Mouse (Mus musculus): ENCODE results near the gene Map2k6. TPM values are rescaled to one million over a fixed set of nuclear protein-coding genes. Genes with fewer than 3 reads are reported as not detected.
A peak's percentile ranks its signal among the peaks of the same experiment; 100 is the strongest.

Map2k6 gene
- polyA plus RNA-seq, 1 experiment from 2014 or later = 22.9 TPM

DNA sequence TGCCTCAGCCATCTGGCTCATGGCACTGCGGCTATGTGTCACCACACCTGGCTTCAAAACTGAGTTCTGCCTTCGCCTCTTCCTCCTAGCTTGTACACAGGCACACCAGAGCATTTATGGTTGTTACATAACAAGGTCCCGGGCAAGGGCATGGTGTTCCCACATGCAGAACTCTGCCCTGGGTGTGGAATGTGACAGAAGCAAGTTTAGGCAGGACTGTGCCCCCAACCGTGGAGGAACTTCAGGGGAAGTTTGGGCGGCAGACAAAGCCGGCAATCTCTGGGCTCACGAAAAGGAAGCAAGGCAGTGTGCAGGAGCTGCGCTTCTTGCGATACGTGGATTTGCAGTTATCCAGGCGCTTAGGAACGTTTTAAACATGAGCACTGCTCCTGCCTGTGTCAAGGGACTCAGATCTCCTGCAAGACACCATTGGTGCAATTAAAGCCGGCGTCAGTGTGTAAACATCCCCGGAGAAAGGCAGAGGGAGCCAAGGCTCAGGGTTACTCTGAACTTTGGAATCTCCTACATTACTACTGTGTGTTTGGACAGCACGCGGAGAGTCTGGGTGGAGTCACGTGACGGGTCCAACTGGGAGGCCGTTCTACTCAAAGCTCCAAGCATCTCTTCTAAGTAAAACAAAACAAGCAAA is 19.1 kb upstream of the Map2k6 start:
- peak; percentile 94 for ATAC-seq (replicated peaks; ENCODE audit: low FRiP score)
- no peaks in the 10 kb centered on the region for H3K27me3 ChIP-seq
- no peaks in the 10 kb centered on the region for H3K9me3 ChIP-seq (replicated peaks)
- peaks cover 12% of the 10 kb centered on the region for H3K4me1 ChIP-seq
- peak overlapping the region; percentile 37 for H3K4me3 ChIP-seq (replicated peaks)
- peak overlapping the region; percentile 72 for H3K27ac ChIP-seq
- peak overlapping the region; percentile 74 for H3K4me2 ChIP-seq
- H3K36me3 ChIP-seq = no peaks in the 10 kb centered on the region
- WGBS = 5% methylated on average over 20 of the region's 20 CpGs
- peak overlapping the region; percentile 27; the same call in 1 of the 2 replicates for H3K9ac ChIP-seq

DNA sequence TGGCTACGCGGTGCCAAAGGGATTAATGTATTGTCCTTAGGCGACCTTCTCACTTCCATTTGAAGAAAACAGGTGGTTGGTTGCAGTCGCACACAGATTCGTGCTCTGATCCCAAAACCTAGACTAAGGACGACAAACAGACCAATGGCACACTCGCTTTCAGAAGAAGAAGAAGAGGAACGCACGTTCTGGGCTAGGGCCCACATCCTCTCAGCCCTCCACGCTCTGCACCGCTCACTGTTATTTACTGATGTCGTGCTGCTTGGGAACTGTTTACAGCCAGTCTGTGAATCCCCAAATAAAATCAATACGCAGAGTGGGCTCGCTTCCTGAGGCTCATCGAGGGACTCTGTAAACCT is 18.6 kb upstream of the Map2k6 start:
- ATAC-seq (replicated peaks; ENCODE audit: low FRiP score) = peak; percentile 46; the same call in 1 of the 2 replicates
- Histone ChIP-seq H3K9me3 (replicated peaks) (no peaks in the 10 kb centered on the region), H3K4me1 (peaks cover 12% of the 10 kb centered on the region), H3K9ac (no peak overlapping the region), H3K4me3 (replicated peaks) (peak overlapping the region; percentile 37), H3K27ac (peak overlapping the region; percentile 72), H3K4me2 (peak overlapping the region; percentile 74), H3K27me3 (no peaks in the 10 kb centered on the region), H3K36me3 (no peaks in the 10 kb centered on the region)
- WGBS = 25% methylated on average over 15 of the region's 15 CpGs

DNA sequence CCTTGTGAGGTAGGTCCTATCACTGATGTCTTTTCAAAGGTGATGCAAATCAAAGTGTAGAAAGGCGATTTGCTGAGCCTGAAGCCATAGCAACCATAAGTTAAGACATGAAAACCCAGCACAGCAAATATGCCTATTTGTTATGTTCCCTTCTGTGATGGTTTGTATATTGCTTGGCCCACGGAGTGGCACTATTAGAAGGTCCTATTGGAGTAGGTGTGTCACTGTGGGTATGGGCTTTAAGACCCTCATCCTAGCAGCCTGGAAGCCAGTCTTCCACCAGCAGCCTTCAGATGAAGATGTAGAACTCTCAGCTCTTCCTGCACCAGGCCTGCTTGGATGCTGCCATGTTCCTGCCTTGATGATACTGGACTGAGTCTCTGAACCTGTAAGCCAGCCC is 13.4 kb upstream of the Map2k6 start:
- Histone ChIP-seq H3K4me2 (no peak overlapping the region), H3K27ac (no peak overlapping the region), H3K9ac (no peak overlapping the region), H3K9me3 (replicated peaks) (no peaks in the 10 kb centered on the region), H3K27me3 (no peaks in the 10 kb centered on the region), H3K36me3 (no peaks in the 10 kb centered on the region), H3K4me1 (peaks cover under 1% of the 10 kb centered on the region), H3K4me3 (replicated peaks) (no peak overlapping the region)
- 82% methylated on average over 2 of the region's 2 CpGs for WGBS
- no peak for ATAC-seq (replicated peaks; ENCODE audit: low FRiP score)

DNA sequence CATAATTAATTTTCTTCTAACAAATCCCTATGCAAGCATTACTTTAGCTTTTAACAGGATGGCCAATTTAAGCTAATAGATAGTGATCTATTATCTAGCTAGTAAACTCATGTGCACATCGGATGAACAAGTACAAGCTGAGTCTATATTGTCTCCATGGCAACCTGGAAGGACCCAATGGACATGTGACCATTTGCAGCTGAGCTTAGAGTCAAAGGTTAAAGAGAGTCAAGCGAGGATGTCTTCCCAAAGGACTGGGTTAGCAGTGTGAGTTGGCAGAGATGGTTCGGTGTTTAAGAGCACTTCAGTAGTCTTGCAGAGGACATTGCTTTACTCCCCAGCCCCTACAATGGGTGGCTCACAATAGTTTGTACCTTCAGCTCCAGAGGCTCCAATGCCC is 6.2 kb upstream of the Map2k6 start:
- H3K4me3 ChIP-seq (replicated peaks) = no peak overlapping the region
- WGBS = 73% methylated on average over 3 of the region's 3 CpGs
- no peaks in the 10 kb centered on the region for H3K36me3 ChIP-seq
- no peak overlapping the region for H3K27ac ChIP-seq
- no peaks in the 10 kb centered on the region for H3K27me3 ChIP-seq
- H3K9ac ChIP-seq = no peak overlapping the region
- no peaks in the 10 kb centered on the region for H3K9me3 ChIP-seq (replicated peaks)
- ATAC-seq (replicated peaks; ENCODE audit: low FRiP score) = no peak
- 0 out of 2 replicates have a peak, but pooled peaks cover 10% of the 10 kb centered on the region for H3K4me1 ChIP-seq
- H3K4me2 ChIP-seq = no peak overlapping the region

DNA sequence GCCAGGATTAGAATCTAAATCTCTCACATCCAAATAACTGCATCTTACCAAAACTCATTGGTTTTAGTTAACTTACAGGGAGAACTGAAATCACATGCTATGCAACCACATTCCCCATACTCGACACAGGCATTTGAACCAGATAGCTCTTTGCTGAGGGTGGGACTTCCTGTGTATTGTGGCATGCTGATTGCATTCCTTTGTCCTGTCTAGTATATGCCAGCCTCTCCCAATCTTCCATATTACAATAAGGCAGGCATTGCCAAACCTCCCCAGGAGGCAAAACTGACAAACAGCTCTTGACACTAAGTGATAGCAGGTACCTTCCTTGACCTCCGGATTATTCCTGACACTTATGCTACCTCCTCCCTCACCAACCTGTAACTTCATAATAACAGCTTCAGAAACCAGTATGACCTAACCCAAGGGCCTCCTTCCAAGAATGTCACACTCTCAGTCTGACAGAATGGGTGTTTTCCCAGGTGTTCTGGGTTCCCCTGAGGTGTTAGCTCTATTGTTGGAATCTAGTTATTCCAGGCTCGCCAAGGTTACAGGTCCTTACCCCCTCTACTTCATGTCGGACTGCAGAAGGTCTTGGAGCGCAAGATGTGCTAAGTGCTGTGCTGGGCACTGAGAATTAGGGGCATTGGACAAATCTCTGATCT is 4.0 kb upstream of the Map2k6 start:
- Histone ChIP-seq H3K36me3 (no peaks in the 10 kb centered on the region), H3K4me1 (peaks cover 13% of the 10 kb centered on the region), H3K4me3 (replicated peaks) (no peak overlapping the region), H3K27ac (no peak overlapping the region), H3K4me2 (no peak overlapping the region), H3K27me3 (no peaks in the 10 kb centered on the region), H3K9ac (no peak overlapping the region), H3K9me3 (replicated peaks) (no peaks in the 10 kb centered on the region)
- WGBS = 82% methylated on average over 5 of the region's 5 CpGs
- no peak for ATAC-seq (replicated peaks; ENCODE audit: low FRiP score)

DNA sequence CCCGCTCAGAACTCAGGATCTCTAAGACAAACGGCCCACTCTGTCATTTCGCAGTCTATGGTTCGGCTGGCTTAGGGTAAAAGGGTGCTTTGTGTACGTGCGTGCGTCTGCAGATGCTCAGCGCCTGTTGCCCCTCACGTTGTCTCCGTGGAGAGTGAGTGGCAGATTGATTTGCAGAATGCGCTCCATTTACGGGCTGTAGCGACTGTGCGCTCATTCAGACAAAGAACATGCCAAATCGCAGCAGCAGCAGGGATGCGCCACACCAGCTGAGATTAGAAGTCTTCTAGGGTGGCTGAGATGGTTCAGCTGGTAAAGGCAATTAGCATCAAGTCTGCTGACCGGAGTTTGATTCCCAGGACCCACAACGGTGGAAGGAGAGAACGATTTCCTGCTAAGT is 2.8 kb upstream of the Map2k6 start:
- no peaks in the 10 kb centered on the region for H3K9me3 ChIP-seq (replicated peaks)
- H3K4me3 ChIP-seq (replicated peaks) = no peak overlapping the region
- 55% methylated on average over 19 of the region's 19 CpGs for WGBS
- H3K27ac ChIP-seq = no peak overlapping the region
- no peaks in the 10 kb centered on the region for H3K36me3 ChIP-seq
- no peak for ATAC-seq (replicated peaks; ENCODE audit: low FRiP score)
- H3K4me2 ChIP-seq = peak overlapping the region; percentile 15; the same call in 1 of the 2 replicates
- peaks cover 21% of the 10 kb centered on the region for H3K4me1 ChIP-seq
- H3K27me3 ChIP-seq = no peaks in the 10 kb centered on the region
- no peak overlapping the region for H3K9ac ChIP-seq

DNA sequence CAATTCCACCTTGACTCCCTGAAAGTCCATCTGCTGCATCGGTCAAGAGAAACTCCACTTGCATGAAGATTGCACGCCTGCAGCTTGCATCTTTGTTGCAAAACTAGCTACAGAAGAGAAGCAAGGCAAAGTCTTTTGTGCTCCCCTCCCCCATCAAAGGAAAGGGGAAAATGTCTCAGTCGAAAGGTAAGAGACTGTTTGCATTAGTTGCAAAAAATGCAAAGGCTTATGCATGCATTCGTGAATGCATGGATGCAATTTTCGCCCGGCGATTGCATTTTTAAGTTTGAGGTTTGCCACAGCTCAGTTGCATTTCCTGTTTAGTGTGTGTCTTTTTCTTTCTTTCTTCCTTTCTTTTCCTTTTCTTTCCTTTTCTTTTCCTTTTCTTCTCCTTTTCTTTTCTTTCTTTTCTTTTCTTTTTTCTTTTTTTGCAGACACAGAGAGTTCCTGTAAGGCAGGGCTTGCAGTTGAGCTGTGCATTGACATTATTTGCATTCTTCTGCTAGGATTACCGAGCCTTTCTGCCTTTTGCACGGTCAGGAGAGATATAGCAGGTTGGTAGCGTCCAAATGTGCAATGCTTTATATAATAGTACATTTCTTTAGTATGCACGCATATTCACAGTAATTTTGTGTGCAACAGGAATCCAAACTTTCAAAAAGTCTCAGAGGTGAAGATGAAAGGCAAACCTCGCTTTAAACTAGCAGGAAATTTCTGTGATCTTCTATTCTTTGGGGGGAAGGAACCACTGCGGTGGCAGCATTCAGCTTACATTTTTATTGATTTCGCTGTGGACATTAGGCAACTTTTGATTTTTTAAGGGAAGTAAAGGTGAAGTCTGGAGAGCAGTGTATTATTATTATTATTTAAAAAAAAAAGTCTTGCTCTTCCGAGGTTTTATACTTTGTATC is 573 bp downstream of the Map2k6 start:
- Histone ChIP-seq H3K9ac (peak overlapping the region; percentile 45), H3K27me3 (no peaks in the 10 kb centered on the region), H3K9me3 (replicated peaks) (no peaks in the 10 kb centered on the region), H3K36me3 (no peaks in the 10 kb centered on the region), H3K4me2 (peak overlapping the region; percentile 71), H3K4me1 (peaks cover 37% of the 10 kb centered on the region), H3K4me3 (replicated peaks) (peak overlapping the region; percentile 65), H3K27ac (peak overlapping the region; percentile 69; the same call in 1 of the 2 replicates)
- 6% methylated on average over 15 of the region's 15 CpGs for WGBS
- peak; percentile 16; the same call in 1 of the 2 replicates for ATAC-seq (replicated peaks; ENCODE audit: low FRiP score)

DNA sequence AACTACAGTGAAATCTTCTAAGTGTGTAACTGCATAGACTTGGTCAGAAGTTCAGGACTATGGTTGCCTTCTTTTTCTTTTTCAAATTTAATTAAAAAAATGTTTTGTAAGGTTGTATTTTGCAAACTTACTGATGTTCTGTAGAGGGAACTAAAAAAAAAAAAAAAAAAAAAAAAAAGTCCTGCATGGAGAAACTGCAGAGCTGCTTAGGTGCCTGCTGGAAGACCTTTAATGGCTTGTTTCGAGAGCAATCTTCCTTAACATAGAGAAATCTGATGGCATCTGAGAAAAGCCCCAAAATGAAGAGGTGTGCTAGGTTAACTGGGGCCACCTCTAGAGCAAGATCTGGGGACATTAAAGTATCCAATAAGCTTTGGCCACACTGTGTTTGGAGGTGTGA is 1.4 kb downstream of the Map2k6 start:
- H3K9me3 ChIP-seq (replicated peaks) = no peaks in the 10 kb centered on the region
- no peak overlapping the region for H3K27ac ChIP-seq
- peak overlapping the region; percentile 65 for H3K4me3 ChIP-seq (replicated peaks)
- ATAC-seq (replicated peaks; ENCODE audit: low FRiP score) = no peak
- H3K27me3 ChIP-seq = no peaks in the 10 kb centered on the region
- peaks cover 39% of the 10 kb centered on the region for H3K4me1 ChIP-seq
- no peaks in the 10 kb centered on the region for H3K36me3 ChIP-seq
- WGBS = 19% methylated on average over 1 of the region's 1 CpGs
- H3K4me2 ChIP-seq = peak overlapping the region; percentile 71
- H3K9ac ChIP-seq = peak overlapping the region; percentile 45

DNA sequence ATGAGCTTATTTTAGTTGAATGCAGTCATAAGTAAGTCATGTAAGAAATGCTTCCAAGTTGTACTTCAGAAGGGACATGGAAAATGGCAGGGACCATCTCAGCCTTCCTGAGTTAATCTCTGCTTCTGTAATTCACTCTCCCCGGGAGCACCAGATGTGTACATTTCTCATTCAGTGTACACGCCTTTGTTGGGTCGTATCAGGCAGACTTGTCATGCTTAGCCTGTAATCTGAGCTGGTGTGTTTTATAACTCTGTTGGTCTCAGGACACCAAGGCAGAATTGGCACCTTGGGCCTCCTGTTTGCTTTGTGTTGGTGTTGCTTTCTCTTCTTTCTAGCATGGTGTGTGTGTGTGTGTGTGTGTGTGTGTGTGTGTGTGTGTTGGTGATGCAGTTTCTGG is 3.7 kb downstream of the Map2k6 start:
- peak overlapping the region; percentile 58; the same call in 1 of the 2 replicates for H3K27ac ChIP-seq
- 21% methylated on average over 3 of the region's 3 CpGs for WGBS
- H3K4me1 ChIP-seq = peaks cover 34% of the 10 kb centered on the region
- no peaks in the 10 kb centered on the region for H3K27me3 ChIP-seq
- H3K9ac ChIP-seq = no peak overlapping the region
- no peaks in the 10 kb centered on the region for H3K36me3 ChIP-seq
- no peak for ATAC-seq (replicated peaks; ENCODE audit: low FRiP score)
- no peaks in the 10 kb centered on the region for H3K9me3 ChIP-seq (replicated peaks)
- no peak overlapping the region for H3K4me3 ChIP-seq (replicated peaks)
- H3K4me2 ChIP-seq = 0 out of 2 replicates have a peak overlapping the region, but pooled peaks have one; percentile 7

DNA sequence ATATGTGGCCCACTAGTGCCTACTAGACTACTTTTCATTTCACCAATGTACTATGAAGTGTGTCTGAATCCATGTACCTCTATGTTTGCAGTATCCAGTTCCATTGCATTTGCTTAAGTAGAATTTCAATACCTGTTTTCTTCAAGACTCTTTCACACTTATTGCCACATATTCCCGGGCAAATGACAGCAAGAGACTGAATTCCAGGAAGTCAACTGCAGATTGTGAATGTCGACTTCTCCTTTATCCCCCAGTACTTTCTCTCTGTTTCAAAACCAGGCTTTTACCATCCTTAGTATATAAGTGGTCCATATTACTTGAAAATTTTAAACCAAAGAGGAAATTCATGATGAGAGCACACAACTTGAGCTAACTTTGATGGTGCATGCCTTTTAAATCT is 4.7 kb downstream of the Map2k6 start:
- Histone ChIP-seq H3K36me3 (no peaks in the 10 kb centered on the region), H3K9me3 (replicated peaks) (no peaks in the 10 kb centered on the region), H3K27ac (no peak overlapping the region), H3K27me3 (no peaks in the 10 kb centered on the region), H3K4me2 (no peak overlapping the region), H3K4me1 (peaks cover 33% of the 10 kb centered on the region), H3K9ac (no peak overlapping the region), H3K4me3 (replicated peaks) (no peak overlapping the region)
- WGBS = 82% methylated on average over 2 of the region's 2 CpGs
- no peak for ATAC-seq (replicated peaks; ENCODE audit: low FRiP score)

DNA sequence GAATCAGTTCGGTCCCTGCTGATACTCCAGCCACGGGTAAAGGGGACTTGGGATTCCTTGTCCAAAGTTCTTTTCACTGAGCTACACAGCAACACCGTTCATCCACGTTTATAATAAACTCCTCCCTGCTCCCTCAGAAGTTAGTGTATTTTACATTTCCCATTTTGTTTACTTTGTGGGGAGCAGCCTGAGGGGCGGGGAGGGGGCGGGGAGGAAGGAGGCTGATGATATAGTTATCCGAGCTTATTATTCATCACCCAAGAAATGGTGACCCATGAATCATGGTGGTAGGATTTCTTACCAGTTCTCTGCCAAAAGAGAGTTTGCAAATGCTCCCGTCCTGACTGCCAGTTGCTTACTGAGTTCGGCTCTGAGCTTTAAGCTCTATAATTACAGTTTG is 6.7 kb downstream of the Map2k6 start:
- no peak for ATAC-seq (replicated peaks; ENCODE audit: low FRiP score)
- no peak overlapping the region for H3K27ac ChIP-seq
- H3K9ac ChIP-seq = no peak overlapping the region
- no peaks in the 10 kb centered on the region for H3K36me3 ChIP-seq
- H3K4me2 ChIP-seq = no peak overlapping the region
- WGBS = 57% methylated on average over 9 of the region's 9 CpGs
- H3K4me1 ChIP-seq = peaks cover 28% of the 10 kb centered on the region
- H3K4me3 ChIP-seq (replicated peaks) = no peak overlapping the region
- no peaks in the 10 kb centered on the region for H3K9me3 ChIP-seq (replicated peaks)
- H3K27me3 ChIP-seq = no peaks in the 10 kb centered on the region

DNA sequence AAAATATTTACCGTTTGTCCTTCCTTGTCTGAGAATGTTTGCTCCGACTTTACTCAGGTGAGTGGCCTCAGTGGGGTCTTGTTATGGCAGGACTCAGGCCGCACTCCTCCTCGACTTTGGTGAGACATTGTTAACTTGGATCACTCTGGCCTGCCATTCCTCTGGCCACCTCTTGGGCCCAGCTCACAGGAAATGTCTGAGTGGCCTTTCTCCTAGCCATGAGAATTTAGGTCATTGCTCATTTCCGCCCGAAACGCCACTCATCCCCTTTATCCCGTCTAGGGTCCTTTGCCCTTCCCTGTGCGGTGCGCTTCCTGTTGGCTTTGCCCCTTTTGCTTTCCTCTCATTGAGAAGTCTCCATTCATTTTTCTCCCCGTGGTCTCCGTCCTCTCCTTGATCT is 10.2 kb downstream of the Map2k6 start:
- H3K27me3 ChIP-seq = no peaks in the 10 kb centered on the region
- WGBS = 86% methylated on average over 12 of the region's 12 CpGs
- H3K36me3 ChIP-seq = no peaks in the 10 kb centered on the region
- peaks cover 7% of the 10 kb centered on the region; the same call in 1 of the 2 replicates for H3K4me1 ChIP-seq
- no peak overlapping the region for H3K27ac ChIP-seq
- ATAC-seq (replicated peaks; ENCODE audit: low FRiP score) = no peak
- H3K4me3 ChIP-seq (replicated peaks) = no peak overlapping the region
- H3K4me2 ChIP-seq = no peak overlapping the region
- H3K9me3 ChIP-seq (replicated peaks) = no peaks in the 10 kb centered on the region
- no peak overlapping the region for H3K9ac ChIP-seq

All from kidney, embryonic 15.5 days (tissue).